Mouse (Mus musculus): ENCODE results near the gene Tax1bp1.
"Not testable (repeated sequence)": the region's sequence is repeated elsewhere in the genome, so short reads cannot be mapped to it uniquely, and the experiment has no call there.

Gene Tax1bp1

GRCm38 (mm10) chr6:52713104-52713896, at the start of gene Tax1bp1:
Gene Tax1bp1 (plus strand): TSS chr6:52713729.
- DNase-seq, result peak; percentile 96 to 97

GRCm38 (mm10) chr6:52667641-52668040, 45.9 kb upstream of the Tax1bp1 start:
- no peak for DNase-seq

- DNase-seq, result not testable (repeated sequence)
Measured at GRCm38 (mm10) chr6:52669878-52670277, 43.7 kb upstream of the Tax1bp1 start.

- no peak for DNase-seq
Measured at GRCm38 (mm10) chr6:52671791-52672190, 41.7 kb upstream of the Tax1bp1 start.

GRCm38 (mm10) chr6:52672539-52672938, 41.0 kb upstream of the Tax1bp1 start:
- peak; percentile 23 to 48 for DNase-seq

- no peak for DNase-seq
Measured at GRCm38 (mm10) chr6:52673706-52674105, 39.8 kb upstream of the Tax1bp1 start.

GRCm38 (mm10) chr6:52674541-52674940, 39.0 kb upstream of the Tax1bp1 start:
- DNase-seq, result no peak

- DNase-seq, result no peak
Measured at GRCm38 (mm10) chr6:52675222-52675921, 38.2 kb upstream of the Tax1bp1 start.

GRCm38 (mm10) chr6:52677534-52677933, 36.0 kb upstream of the Tax1bp1 start:
- not testable (repeated sequence) for DNase-seq

GRCm38 (mm10) chr6:52679565-52679964, 34.0 kb upstream of the Tax1bp1 start:
- DNase-seq, result no peak

GRCm38 (mm10) chr6:52680458-52681032, 33.0 kb upstream of the Tax1bp1 start:
- DNase-seq, result no peak

GRCm38 (mm10) chr6:52681847-52682485, 31.6 kb upstream of the Tax1bp1 start:
- DNase-seq, result no peak

- no peak for DNase-seq
Measured at GRCm38 (mm10) chr6:52682607-52683006, 30.9 kb upstream of the Tax1bp1 start.

GRCm38 (mm10) chr6:52686901-52687500, 26.5 kb upstream of the Tax1bp1 start:
- DNase-seq, result no peak

- no peak for DNase-seq
Measured at GRCm38 (mm10) chr6:52690365-52690764, 23.2 kb upstream of the Tax1bp1 start.

GRCm38 (mm10) chr6:52691800-52692199, 21.7 kb upstream of the Tax1bp1 start:
- DNase-seq, result no peak

GRCm38 (mm10) chr6:52692451-52693063, 21.0 kb upstream of the Tax1bp1 start:
- DNase-seq, result no peak

- DNase-seq, result no peak
Measured at GRCm38 (mm10) chr6:52697964-52698535, 15.5 kb upstream of the Tax1bp1 start.

- DNase-seq, result no peak
Measured at GRCm38 (mm10) chr6:52699050-52699449, 14.5 kb upstream of the Tax1bp1 start.

GRCm38 (mm10) chr6:52699899-52700298, 13.6 kb upstream of the Tax1bp1 start:
- no peak for DNase-seq

GRCm38 (mm10) chr6:52703263-52703662, 10.3 kb upstream of the Tax1bp1 start:
- DNase-seq, result no peak

GRCm38 (mm10) chr6:52705280-52705679, 8.2 kb upstream of the Tax1bp1 start:
- no peak for DNase-seq
